Mouse (Mus musculus): ENCODE data around the gene Hspbp1. TPM values are rescaled to one million over a fixed set of nuclear protein-coding genes. Genes with fewer than 3 reads are reported as not detected.

The Hspbp1 gene
- polyA plus RNA-seq, 1 experiment = 11.7 TPM

DNA sequence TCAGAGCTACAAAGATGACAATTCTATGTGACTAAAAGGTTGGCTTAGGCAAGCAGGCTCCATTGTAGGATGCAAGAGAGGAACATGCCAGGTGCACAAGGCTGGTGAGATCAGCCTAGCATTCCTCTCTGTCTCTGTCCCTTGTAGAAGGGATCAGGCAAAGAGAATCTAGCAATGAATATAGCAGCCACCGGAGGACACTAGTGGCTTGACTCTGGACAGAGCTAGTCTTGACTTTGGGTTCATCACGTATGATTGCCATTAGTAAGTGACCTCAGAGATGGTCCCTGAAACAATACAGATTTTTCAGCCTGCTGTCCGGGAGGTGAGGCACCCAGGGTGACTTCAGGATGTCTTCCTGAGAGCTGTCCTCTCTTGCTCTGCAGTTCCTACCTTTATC is 27.7 kb upstream of the Hspbp1 start:
- Histone ChIP-seq H3K4me1 (ENCODE audit: control insufficient read depth, insufficient read depth, low read length) (no peaks in the 10 kb centered on the region), H3K27ac (ENCODE audit: control insufficient read depth, insufficient read depth, low read depth, low read length, poor library complexity) (no peak overlapping the region), H3K4me3 (replicated peaks; ENCODE audit: control insufficient read depth, low read depth, low read length) (no peak overlapping the region)
- TF ChIP-seq POLR2A (IDR thresholded peaks at IDR 0.05; ENCODE audit: borderline replicate concordance, control insufficient read depth, low read depth, low read length) (no peak), CTCF (IDR thresholded peaks at IDR 0.05; ENCODE audit: control insufficient read depth, insufficient read depth, low read length) (no peak)
- WGBS = 62% methylated on average over 3 of the region's 3 CpGs

DNA sequence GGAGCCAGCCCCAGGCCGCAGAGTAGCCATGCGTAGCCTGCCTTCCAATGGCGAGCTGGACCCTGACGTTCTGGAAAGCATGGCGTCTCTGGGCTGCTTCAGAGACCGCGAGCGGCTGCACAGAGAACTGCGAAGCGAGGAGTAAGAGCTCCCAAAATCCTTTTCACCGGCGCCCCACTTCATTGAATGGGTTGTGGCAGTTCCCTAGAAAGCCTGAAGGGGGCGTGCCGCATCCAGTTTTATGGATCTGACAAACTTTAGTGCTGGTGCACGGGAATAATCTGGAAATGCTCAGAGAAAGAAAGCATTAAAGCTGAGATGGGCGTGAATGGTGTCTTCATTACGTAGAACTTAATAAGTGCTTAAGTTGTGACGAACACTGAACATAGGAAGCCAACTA is 20.2 kb upstream of the Hspbp1 start:
- no peak overlapping the region for H3K4me3 ChIP-seq (replicated peaks; ENCODE audit: control insufficient read depth, low read depth, low read length)
- H3K27ac ChIP-seq (ENCODE audit: control insufficient read depth, insufficient read depth, low read depth, low read length, poor library complexity) = no peak overlapping the region
- TF ChIP-seq POLR2A (IDR thresholded peaks at IDR 0.05; ENCODE audit: borderline replicate concordance, control insufficient read depth, low read depth, low read length) = no peak
- TF ChIP-seq CTCF (IDR thresholded peaks at IDR 0.05; ENCODE audit: control insufficient read depth, insufficient read depth, low read length) = peak; percentile 31; the same call in 1 of the 2 replicates
- no peaks in the 10 kb centered on the region for H3K4me1 ChIP-seq (ENCODE audit: control insufficient read depth, insufficient read depth, low read length)
- 32% methylated on average over 18 of the region's 18 CpGs for WGBS

DNA sequence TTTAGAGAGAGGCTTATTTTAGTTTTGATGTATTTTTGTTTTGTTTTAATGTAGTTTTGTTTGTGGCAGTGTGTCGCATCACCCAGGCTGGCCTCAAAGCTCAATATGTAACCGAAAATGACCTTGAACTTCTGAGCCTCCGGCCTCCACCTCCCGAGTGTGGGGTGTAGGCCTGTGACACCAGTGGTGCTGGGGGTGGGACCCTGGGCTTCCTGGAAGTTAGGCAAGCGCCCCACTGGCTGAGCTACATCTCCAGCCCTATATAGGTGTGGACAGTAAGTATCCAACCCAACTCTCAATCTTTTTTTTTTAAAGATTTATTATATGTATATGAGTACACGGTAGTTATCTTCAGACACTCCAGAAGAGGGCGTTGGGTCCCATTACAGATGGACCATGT is 18.3 kb upstream of the Hspbp1 start:
- WGBS = 83% methylated on average over 7 of the region's 7 CpGs
- no peak for TF ChIP-seq POLR2A (IDR thresholded peaks at IDR 0.05; ENCODE audit: borderline replicate concordance, control insufficient read depth, low read depth, low read length)
- no peaks in the 10 kb centered on the region for H3K4me1 ChIP-seq (ENCODE audit: control insufficient read depth, insufficient read depth, low read length)
- H3K27ac ChIP-seq (ENCODE audit: control insufficient read depth, insufficient read depth, low read depth, low read length, poor library complexity) = no peak overlapping the region
- H3K4me3 ChIP-seq (replicated peaks; ENCODE audit: control insufficient read depth, low read depth, low read length) = no peak overlapping the region

DNA sequence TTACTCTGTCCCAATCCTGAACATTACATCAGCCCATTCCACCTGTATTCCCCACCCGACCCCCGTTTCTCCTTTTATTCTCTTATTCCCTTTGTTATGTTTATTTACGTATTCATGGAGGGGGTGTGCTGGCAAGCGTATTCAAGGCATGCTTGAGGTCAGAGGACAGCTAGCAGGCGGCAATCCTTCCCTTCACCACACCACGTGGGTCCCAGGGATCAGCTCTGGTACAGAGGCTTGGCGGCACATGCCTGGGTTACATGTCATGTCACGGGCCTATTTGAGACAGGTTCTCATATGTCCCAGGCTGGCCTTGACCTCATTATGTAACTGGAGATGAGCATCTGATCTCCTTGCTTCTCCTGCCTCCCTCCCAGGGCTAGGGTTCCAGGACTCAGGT is 17.5 kb upstream of the Hspbp1 start:
- Histone ChIP-seq H3K27ac (ENCODE audit: control insufficient read depth, insufficient read depth, low read depth, low read length, poor library complexity) (no peak overlapping the region), H3K4me1 (ENCODE audit: control insufficient read depth, insufficient read depth, low read length) (no peaks in the 10 kb centered on the region), H3K4me3 (replicated peaks; ENCODE audit: control insufficient read depth, low read depth, low read length) (no peak overlapping the region)
- WGBS = 80% methylated on average over 8 of the region's 8 CpGs
- TF ChIP-seq CTCF (IDR thresholded peaks at IDR 0.05; ENCODE audit: control insufficient read depth, insufficient read depth, low read length) (no peak), POLR2A (IDR thresholded peaks at IDR 0.05; ENCODE audit: borderline replicate concordance, control insufficient read depth, low read depth, low read length) (no peak)

DNA sequence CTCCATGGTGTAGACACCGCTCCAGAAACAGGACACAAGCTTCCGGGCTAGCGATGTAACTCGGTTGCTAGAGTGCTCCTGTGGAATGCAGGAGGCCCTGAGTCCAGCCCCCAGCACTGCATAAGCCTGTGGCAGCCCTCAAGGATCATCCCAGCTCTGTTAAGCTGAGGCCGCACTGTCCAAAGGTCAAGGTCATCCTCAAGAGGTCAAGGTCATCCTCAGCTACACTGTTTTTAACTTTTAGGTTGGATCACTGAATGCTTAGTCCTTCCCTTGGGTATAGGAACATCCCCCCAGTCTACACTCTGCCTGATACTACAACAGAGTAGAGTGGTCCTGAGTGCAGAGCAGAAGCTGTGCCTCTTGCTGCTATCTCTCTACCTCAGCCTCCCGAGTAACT is 8.1 kb upstream of the Hspbp1 start:
- no peak overlapping the region for H3K4me3 ChIP-seq (replicated peaks; ENCODE audit: control insufficient read depth, low read depth, low read length)
- WGBS = 84% methylated on average over 6 of the region's 6 CpGs
- TF ChIP-seq POLR2A (IDR thresholded peaks at IDR 0.05; ENCODE audit: borderline replicate concordance, control insufficient read depth, low read depth, low read length) = no peak
- no peak for TF ChIP-seq CTCF (IDR thresholded peaks at IDR 0.05; ENCODE audit: control insufficient read depth, insufficient read depth, low read length)
- H3K27ac ChIP-seq (ENCODE audit: control insufficient read depth, insufficient read depth, low read depth, low read length, poor library complexity) = no peak overlapping the region
- no peaks in the 10 kb centered on the region; the same call in 1 of the 2 replicates for H3K4me1 ChIP-seq (ENCODE audit: control insufficient read depth, insufficient read depth, low read length)

DNA sequence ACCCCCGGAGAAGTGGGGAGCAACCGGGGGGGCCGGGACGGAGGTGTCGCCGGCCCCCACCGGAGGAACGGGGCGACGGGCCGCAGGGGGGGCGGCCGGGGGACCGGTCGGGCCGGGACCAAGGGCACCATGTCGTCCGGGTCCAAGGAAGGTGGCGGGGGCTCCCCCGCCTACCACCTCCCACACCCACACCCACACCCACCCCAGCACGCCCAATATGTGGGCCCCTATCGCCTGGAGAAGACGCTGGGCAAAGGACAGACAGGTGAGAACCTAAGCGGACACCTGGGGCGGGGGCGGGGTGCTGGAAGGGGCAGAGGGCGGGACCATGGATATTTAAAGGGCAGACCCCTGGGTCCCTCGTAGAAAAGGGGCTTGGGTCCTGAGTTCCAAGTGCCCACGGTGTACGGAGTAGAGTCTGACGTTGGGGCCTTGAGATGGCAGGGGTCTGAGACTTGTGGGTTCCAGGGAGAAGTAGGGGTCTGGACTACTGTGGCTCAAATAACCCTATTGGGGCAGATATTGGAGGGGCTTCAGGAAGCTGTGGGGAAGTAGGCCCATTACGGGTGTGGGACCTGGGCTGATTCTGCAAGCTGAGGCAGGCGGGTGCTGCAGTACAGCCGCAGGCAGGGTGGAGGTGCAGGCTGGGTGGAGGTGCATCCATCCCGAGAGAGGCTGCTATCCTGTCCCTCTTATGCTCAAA is 6.2 kb upstream of the Hspbp1 start:
- Histone ChIP-seq H3K4me1 (ENCODE audit: control insufficient read depth, insufficient read depth, low read length) (no peaks in the 10 kb centered on the region; the same call in 1 of the 2 replicates), H3K27ac (ENCODE audit: control insufficient read depth, insufficient read depth, low read depth, low read length, poor library complexity) (no peak overlapping the region), H3K4me3 (replicated peaks; ENCODE audit: control insufficient read depth, low read depth, low read length) (no peak overlapping the region)
- TF ChIP-seq POLR2A (IDR thresholded peaks at IDR 0.05; ENCODE audit: borderline replicate concordance, control insufficient read depth, low read depth, low read length) (no peak), CTCF (IDR thresholded peaks at IDR 0.05; ENCODE audit: control insufficient read depth, insufficient read depth, low read length) (no peak)
- 28% methylated on average over 34 of the region's 35 CpGs for WGBS

DNA sequence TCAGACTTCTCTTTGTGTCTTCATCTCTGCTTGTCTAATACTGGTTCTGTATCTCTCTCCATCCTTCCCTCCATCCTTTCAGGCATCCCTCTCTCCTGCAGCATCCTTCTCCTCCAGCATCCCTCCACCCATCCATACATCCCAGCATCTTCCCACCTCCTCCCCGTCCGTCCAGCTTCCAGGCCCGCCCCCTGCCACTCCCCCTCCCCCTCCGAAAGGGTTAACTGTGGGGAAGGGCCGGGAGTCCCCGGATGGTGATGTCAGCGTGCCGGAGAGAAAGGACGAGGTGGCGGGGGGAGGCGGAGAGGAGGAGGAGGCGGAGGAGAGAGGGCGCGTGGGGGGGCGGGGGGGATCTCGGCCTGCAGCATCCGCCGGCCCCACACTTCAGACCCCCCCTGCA is 5.5 kb upstream of the Hspbp1 start, which contains the start of gene Brsk1:
Gene Brsk1, plus strand, starts transcription at position 218 of the 400 bp plus-strand sequence.
- Histone ChIP-seq H3K4me1 (ENCODE audit: control insufficient read depth, insufficient read depth, low read length) (no peaks in the 10 kb centered on the region; the same call in 1 of the 2 replicates), H3K4me3 (replicated peaks; ENCODE audit: control insufficient read depth, low read depth, low read length) (no peak within 1 kb of the TSS), H3K27ac (ENCODE audit: control insufficient read depth, insufficient read depth, low read depth, low read length, poor library complexity) (no peak within 1 kb of the TSS)
- TF ChIP-seq CTCF (IDR thresholded peaks at IDR 0.05; ENCODE audit: control insufficient read depth, insufficient read depth, low read length) (no peak), POLR2A (IDR thresholded peaks at IDR 0.05; ENCODE audit: borderline replicate concordance, control insufficient read depth, low read depth, low read length) (no peak)
- WGBS = 4% methylated on average over 10 of the region's 18 CpGs

DNA sequence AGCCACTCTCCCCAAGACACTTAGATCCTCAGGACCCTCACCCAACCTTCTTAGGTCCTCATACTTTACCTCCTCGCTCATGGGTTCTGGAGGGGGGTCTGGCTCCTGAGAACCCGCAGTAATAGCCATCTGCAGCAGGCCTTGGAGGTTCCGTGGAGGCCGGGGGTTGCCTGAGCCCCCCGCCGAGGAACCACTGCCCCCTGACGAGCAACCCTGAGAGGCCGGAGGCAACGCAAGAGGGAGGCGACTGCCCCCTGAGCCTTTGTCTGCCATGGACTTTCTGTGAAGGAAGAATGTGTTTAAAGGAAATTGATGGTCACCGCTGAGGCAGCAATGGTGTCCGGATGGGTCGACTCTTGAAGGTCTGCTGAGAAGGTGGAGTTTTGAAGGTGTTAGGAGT is 665 bp downstream of the Hspbp1 start:
- peak overlapping the region; percentile 79 for H3K4me3 ChIP-seq (replicated peaks; ENCODE audit: control insufficient read depth, low read depth, low read length)
- H3K4me1 ChIP-seq (ENCODE audit: control insufficient read depth, insufficient read depth, low read length) = peaks cover 4% of the 10 kb centered on the region; the same call in 1 of the 2 replicates
- no peak for TF ChIP-seq POLR2A (IDR thresholded peaks at IDR 0.05; ENCODE audit: borderline replicate concordance, control insufficient read depth, low read depth, low read length)
- TF ChIP-seq CTCF (IDR thresholded peaks at IDR 0.05; ENCODE audit: control insufficient read depth, insufficient read depth, low read length) = no peak
- no peak overlapping the region for H3K27ac ChIP-seq (ENCODE audit: control insufficient read depth, insufficient read depth, low read depth, low read length, poor library complexity)
- WGBS = 6% methylated on average over 13 of the region's 13 CpGs

Measured in bone marrow, adult 2 months (tissue).